Mouse (Mus musculus): Measurements from ENCODE around the gene 4930451I11Rik.

DNA sequence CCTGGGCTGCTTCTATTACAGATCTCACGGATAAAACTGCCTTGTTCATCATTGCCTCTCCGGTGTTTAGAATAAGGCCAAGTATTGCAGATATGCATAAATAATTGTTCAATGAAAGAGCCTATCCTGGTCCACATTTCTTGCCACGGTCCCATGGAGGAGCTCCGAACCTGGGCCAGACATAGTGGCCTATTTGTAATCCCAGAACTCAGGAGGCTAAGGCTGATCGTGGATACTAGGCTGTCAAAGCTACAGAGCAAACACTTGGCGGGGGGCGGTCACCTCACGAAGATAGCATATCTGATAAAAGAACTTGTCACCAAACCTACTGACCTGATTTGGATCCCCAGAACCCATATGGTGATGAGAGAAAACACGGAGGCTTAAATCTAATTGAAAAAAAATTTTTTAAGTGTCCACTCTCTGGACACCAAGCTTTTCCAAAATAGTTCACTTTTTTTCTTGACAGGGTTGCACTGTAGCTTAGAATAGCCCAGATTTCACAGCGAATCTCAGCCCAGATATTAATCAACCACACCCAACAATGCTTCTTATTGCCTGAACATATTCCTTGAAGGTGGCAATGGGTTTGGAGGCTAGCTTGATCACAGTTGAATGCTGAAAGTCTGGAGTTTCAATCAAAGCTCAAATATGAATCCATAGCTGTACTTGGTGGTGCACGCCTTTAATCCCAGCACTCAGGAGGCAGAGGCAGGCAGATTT lies 38.6 kb downstream of the 4930451I11Rik start:
- TF ChIP-seq CTCF (IDR thresholded peaks at IDR 0.05 in 2 of 3, conservative IDR thresholded peaks at IDR 0.05 in 1 of 3; ENCODE audit: control insufficient read depth in 1 of 3, insufficient read depth in 1 of 3, low read depth in 2 of 3, low read length in 3 of 3, poor library complexity in 1 of 3, severe bottlenecking in 1 of 3): no peak
- TF ChIP-seq POLR2A (IDR thresholded peaks at IDR 0.05; ENCODE audit: control insufficient read depth in 1 of 2, insufficient read depth in 1 of 2, low read depth in 1 of 2, low read length in 2 of 2, poor library complexity in 1 of 2): peak in 1 of 2 experiments; percentile 12; a peak in 2 of 4 replicates
- no peak; the same call in none of the 2 replicates for TF ChIP-seq POLR2AphosphoS2 (IDR thresholded peaks at IDR 0.05; ENCODE audit: low read length)
- no peak for TF ChIP-seq GABPA (IDR thresholded peaks at IDR 0.05; ENCODE audit: low read depth, low read length)
- TF ChIP-seq GATA1 (IDR thresholded peaks at IDR 0.05; ENCODE audit: low read depth, low read length): peak; percentile 10; the same call in 1 of the 2 replicates
- TF ChIP-seq ELF1 (IDR thresholded peaks at IDR 0.05; ENCODE audit: low read depth, low read length): no peak
- TF ChIP-seq MXI1 (IDR thresholded peaks at IDR 0.05; ENCODE audit: low read depth, low read length): no peak
- no peak for TF ChIP-seq TCF12 (IDR thresholded peaks at IDR 0.05; ENCODE audit: low read depth, low read length)
- TF ChIP-seq UBTF (IDR thresholded peaks at IDR 0.05; ENCODE audit: borderline replicate concordance, insufficient read depth, low read depth, low read length): no peak
- TF ChIP-seq MAFK (IDR thresholded peaks at IDR 0.05; ENCODE audit: borderline replicate concordance, low read depth, low read length): no peak
- no peak for TF ChIP-seq MEF2A (IDR thresholded peaks at IDR 0.05; ENCODE audit: extremely low read depth, insufficient replicate concordance, low read depth, low read length, poor library complexity, severe bottlenecking)
- no peak for TF ChIP-seq ETS1 (IDR thresholded peaks at IDR 0.05; ENCODE audit: low read depth, low read length)
- TF ChIP-seq EP300 (IDR thresholded peaks at IDR 0.05; ENCODE audit: low read depth in 1 of 2, low read length in 2 of 2): no peak

Measured in MEL (cell line).